Mouse (Mus musculus) liver, adult 2 months (tissue): ENCODE data around the gene Gps1. TPM values are rescaled to one million over a fixed set of nuclear protein-coding genes. Genes with fewer than 3 reads are reported as not detected.
"Not testable (repeated sequence)": the region's sequence is repeated elsewhere in the genome, so short reads cannot be mapped to it uniquely, and the experiment has no call there.

Experiments used
- DNase-seq: peaks from one replicate; pipeline ENCODE4 v3.0.0-alpha.2; 2011; ENCODE audit warnings: low read depth, low spot score; ENCODE audit errors: extremely low read depth
- H3K27ac ChIP-seq: fragments of 200-500 bp; replicated peaks from 2 replicates; pipeline ENCODE4 v1.5.1; 2012; ENCODE audit warnings: low read depth, mild to moderate bottlenecking, control low read depth, inconsistent platforms, low read length; ENCODE audit not compliant: insufficient read depth
- H3K27me3 ChIP-seq: fragments of 200-500 bp; 2 replicates; pipeline ENCODE4 v1.6.1; 2012; ENCODE audit warnings: mild to moderate bottlenecking, moderate library complexity, low read length, inconsistent platforms; ENCODE audit not compliant: control insufficient read depth, insufficient read depth
- H3K36me3 ChIP-seq: fragments of 200-500 bp; 2 replicates; pipeline ENCODE4 v1.6.1; 2012; ENCODE audit warnings: low read length, inconsistent platforms; ENCODE audit not compliant: control insufficient read depth, insufficient read depth
- H3K4me1 ChIP-seq: fragments of 200-500 bp; 2 replicates; pipeline ENCODE4 v1.6.1; 2011; ENCODE audit warnings: low read length; ENCODE audit not compliant: control insufficient read depth, insufficient read depth
- H3K4me3 ChIP-seq: fragments of 200-500 bp; 2 replicates; pipeline ENCODE4 v1.5.1; 2011; ENCODE audit warnings: low read depth, mild to moderate bottlenecking, control low read depth, low read length, moderate library complexity; ENCODE audit not compliant: insufficient read depth
- H3K79me2 ChIP-seq: fragments of 200-500 bp; 2 replicates; pipeline ENCODE4 v1.6.1; 2012; ENCODE audit warnings: inconsistent platforms, mild to moderate bottlenecking, low read length, moderate library complexity; ENCODE audit not compliant: control insufficient read depth, insufficient read depth
- H3K9ac ChIP-seq: fragments of 200-500 bp; 2 replicates; pipeline ENCODE4 v1.6.1; 2012; ENCODE audit warnings: low read depth, mild to moderate bottlenecking, control low read depth, inconsistent platforms, low read length
- CTCF ChIP-seq: fragments of 200-500 bp; IDR thresholded peaks from 2 replicates; pipeline ENCODE4 v1.5.1; 2011; ENCODE audit warnings: low read depth, low read length, control low read depth
- POLR2A ChIP-seq: fragments of 200-500 bp; IDR thresholded peaks from 2 replicates; pipeline ENCODE4 v1.6.1; 2011; ENCODE audit warnings: low read length, control low read depth; ENCODE audit not compliant: insufficient read depth; ENCODE audit errors: extremely low read depth
- WGBS: fragments of 180-500 bp; shearing (Covaris S2); methylation state at CpG from one replicate; pipeline ENCODE4 v1.1.7; 2018; 5-methylcytosine and 5-hydroxymethylcytosine counted together
- polyA plus RNA-seq: library from polyadenylated mRNA; depleted of rRNA; stranded (reverse); fragments of >200 nt; gene quantifications from 2 replicates; pipeline ENCODE4 v1.2.3, GENCODE M21; 2012
- total RNA-seq: library from RNA; depleted of rRNA; stranded (reverse); fragments of >200 nt; gene quantifications from 2 replicates; pipeline ENCODE4 v1.2.3, GENCODE M21; 2014

Gps1 gene
- total and polyA plus RNA-seq, 2 experiments: 81.9 to 97.9 TPM

DNA sequence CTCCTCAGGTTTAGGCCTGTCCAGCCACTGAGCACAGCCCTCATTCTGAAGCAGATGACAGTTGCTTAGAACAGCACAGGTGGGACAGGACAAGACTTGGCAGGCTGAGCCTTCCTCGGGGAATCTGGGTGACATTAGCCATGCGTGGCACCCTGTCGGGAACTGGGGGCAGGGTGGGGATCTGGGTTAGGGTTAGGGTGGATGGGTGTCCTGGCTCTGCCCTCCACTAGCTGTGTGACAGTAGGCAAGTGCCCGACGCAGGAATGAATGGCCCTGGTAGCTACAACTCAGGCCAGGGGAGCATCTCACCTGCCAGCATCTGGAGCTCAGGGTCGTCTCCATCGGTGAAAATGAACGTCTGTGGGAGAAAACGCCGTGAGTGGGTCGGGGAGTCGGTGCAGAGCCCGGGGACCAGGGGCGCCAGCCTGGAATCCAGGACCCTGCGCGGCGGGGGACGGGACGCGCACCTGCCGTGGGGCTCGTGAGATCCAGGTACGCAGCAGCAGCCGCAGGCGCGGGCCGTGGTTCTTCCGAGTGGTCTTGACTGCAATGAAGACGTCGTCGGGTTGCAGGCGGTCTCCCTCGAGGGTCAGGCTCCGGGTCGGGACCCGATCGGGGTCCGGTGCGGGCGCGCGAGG, 527 bp upstream of the Gps1 start:
- Histone ChIP-seq H3K4me3 (peak overlapping the region; percentile 65), H3K4me1 (peaks cover 12% of the 10 kb centered on the region), H3K79me2 (peaks cover 4% of the 10 kb centered on the region; the same call in 1 of the 2 replicates), H3K27ac (peak overlapping the region; percentile 35), H3K9ac (peak overlapping the region; percentile 90), H3K27me3 (no peaks in the 10 kb centered on the region), H3K36me3 (0 out of 2 replicates have a peak, but pooled peaks cover 2% of the 10 kb centered on the region)
- WGBS: 2% methylated on average over 42 of the region's 42 CpGs
- no peak for TF ChIP-seq CTCF
- no peak for TF ChIP-seq POLR2A
- DNase-seq: no peak

DNA sequence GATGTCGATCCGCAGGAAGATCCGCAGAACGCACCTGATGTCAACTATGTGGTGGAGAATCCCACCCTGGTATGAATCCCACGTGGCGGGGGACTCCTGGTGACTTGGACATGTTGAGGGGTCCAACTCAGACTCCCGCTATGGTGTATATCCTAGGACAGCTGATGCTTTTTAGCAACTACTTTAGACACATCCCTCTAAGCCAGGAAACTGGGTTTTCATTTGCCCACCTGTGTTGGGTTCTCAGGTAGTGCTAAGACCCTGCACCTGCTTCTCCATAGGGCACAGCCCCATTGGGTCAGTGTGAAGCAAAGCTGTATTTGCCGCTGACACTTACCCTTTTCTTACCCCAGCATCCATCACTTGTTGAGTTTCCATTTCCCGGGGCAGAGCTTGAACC, 1.1 kb downstream of the Gps1 start:
- WGBS: 36% methylated on average over 9 of the region's 9 CpGs
- H3K4me1 ChIP-seq: peaks cover 12% of the 10 kb centered on the region
- peak overlapping the region; percentile 94 for H3K9ac ChIP-seq
- 0 out of 2 replicates have a peak overlapping the region, but pooled peaks have one; percentile 65 for H3K4me3 ChIP-seq
- no peaks in the 10 kb centered on the region for H3K27me3 ChIP-seq
- DNase-seq: no peak
- peaks cover 12% of the 10 kb centered on the region; the same call in 1 of the 2 replicates for H3K36me3 ChIP-seq
- H3K79me2 ChIP-seq: peaks cover 4% of the 10 kb centered on the region; the same call in 1 of the 2 replicates
- TF ChIP-seq POLR2A (no peak), CTCF (no peak)
- no peak overlapping the region for H3K27ac ChIP-seq

- WGBS: 92% methylated on average over 10 of the region's 10 CpGs
- not testable (repeated sequence) for H3K4me1 ChIP-seq, H3K27me3 ChIP-seq, H3K9ac ChIP-seq, H3K79me2 ChIP-seq, DNase-seq, H3K4me3 ChIP-seq, H3K27ac ChIP-seq
- peaks cover 35% of the 10 kb centered on the region for H3K36me3 ChIP-seq
These were observed 4.4 kb downstream of the Gps1 start for GRCm38 (mm10) chr11:120788460-120788859.

DNA sequence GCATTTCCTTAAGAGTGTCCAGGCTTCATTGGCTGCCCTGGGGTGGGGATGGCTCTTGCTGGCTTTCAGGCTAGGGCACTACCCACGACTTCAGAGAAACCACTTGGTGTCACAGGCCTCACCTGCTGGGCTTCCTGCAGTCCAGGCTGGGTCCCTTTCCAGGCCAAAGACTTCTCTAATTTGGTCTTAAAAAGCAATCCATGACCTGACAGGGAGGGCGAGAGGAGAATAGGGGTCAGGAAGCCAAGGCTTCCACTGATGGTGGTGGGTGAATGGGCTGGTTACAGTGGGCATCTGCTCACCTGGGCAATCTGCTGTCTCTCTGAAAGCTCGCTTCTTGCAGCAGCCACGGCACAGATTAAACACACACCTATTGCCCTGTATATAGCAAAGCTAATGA, 5.3 kb downstream of the Gps1 start:
- no peak for TF ChIP-seq CTCF
- no peak for TF ChIP-seq POLR2A
- Histone ChIP-seq H3K4me3 (no peak overlapping the region), H3K36me3 (peaks cover 37% of the 10 kb centered on the region), H3K27ac (no peak overlapping the region), H3K4me1 (peaks cover 8% of the 10 kb centered on the region), H3K27me3 (no peaks in the 10 kb centered on the region), H3K79me2 (peaks cover 6% of the 10 kb centered on the region; the same call in 1 of the 2 replicates), H3K9ac (no peak overlapping the region)
- 59% methylated on average over 4 of the region's 4 CpGs for WGBS
- DNase-seq: no peak

DNA sequence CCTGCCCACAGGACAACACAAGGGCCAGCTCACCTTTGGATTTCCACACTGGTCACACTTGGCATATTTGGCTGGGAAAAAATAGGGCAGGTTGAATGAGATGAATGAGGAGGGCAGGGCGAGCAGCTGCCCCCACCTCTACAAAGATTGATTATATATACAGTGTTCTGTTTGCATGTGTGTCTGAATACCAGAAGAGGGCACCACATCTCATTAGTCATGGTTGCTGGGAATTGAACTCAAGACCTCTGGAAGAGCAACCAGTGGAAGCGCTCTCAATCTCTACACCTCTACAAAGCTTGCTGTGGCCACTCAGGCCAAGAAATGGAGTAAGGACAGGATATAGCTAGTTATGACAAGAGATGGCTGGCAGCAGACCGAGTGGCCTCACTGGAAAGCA, 5.7 kb downstream of the Gps1 start:
- H3K4me1 ChIP-seq: peaks cover 7% of the 10 kb centered on the region
- WGBS: 67% methylated on average over 3 of the region's 3 CpGs
- peaks cover 4% of the 10 kb centered on the region; the same call in 1 of the 2 replicates for H3K79me2 ChIP-seq
- no peak overlapping the region for H3K9ac ChIP-seq
- peaks cover 37% of the 10 kb centered on the region for H3K36me3 ChIP-seq
- TF ChIP-seq CTCF (no peak), POLR2A (no peak)
- peak; percentile 69 for DNase-seq
- H3K27ac ChIP-seq: no peak overlapping the region
- no peaks in the 10 kb centered on the region for H3K27me3 ChIP-seq
- H3K4me3 ChIP-seq: no peak overlapping the region

DNA sequence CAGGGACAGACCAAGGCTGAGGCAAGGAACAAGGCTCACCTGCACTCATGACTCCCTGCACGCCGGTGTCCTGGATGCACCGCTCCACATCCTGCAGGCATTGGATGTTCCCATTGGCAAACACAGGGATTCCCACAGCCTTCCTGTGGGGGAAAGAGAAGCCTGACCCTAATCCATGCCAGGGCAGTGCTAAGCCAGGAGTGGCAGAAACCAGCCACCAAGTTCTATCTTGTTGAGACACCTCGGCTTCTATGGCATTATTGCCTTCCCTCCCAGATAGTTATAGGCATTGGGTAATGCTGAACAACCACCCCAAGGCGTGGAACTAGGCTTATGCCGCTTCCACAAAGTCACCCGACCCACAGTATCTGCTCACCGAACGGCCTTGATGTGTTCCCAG, 8.6 kb downstream of the Gps1 start:
- Histone ChIP-seq H3K27me3 (no peaks in the 10 kb centered on the region), H3K27ac (no peak overlapping the region), H3K79me2 (peaks cover 15% of the 10 kb centered on the region), H3K9ac (no peak overlapping the region), H3K4me1 (peaks cover 9% of the 10 kb centered on the region), H3K36me3 (peaks cover 35% of the 10 kb centered on the region), H3K4me3 (no peak overlapping the region)
- 96% methylated on average over 9 of the region's 9 CpGs for WGBS
- TF ChIP-seq POLR2A (no peak), CTCF (no peak)
- no peak for DNase-seq
